Mouse (Mus musculus): Measurements from ENCODE around the gene Lmf1.

Lmf1 gene

GRCm38 (mm10) chr17:25555159-25555558 lies 23.7 kb upstream of the Lmf1 start:
- H3K36me3 ChIP-seq (ENCODE audit: insufficient read depth, low read length): no peaks in the 10 kb centered on the region
- TF ChIP-seq NANOG (IDR thresholded peaks at IDR 0.05; ENCODE audit: borderline replicate concordance, low read length) (no peak), CTCF (conservative IDR thresholded peaks at IDR 0.05; ENCODE audit: low read length) (no peak), POU5F1 (IDR thresholded peaks at IDR 0.05; ENCODE audit: borderline replicate concordance, low read length) (no peak)
- no peak overlapping the region for H3K4me3 ChIP-seq (replicated peaks; ENCODE audit: low read length)
- H3K9me3 ChIP-seq (ENCODE audit: low read length): no peaks in the 10 kb centered on the region
- H3K4me1 ChIP-seq (replicated peaks; ENCODE audit: low read depth, low read length): peaks cover 16% of the 10 kb centered on the region
- H3K27me3 ChIP-seq (ENCODE audit: insufficient read depth, low read length): peaks cover 54% of the 10 kb centered on the region

- peaks cover 61% of the 10 kb centered on the region for H3K27me3 ChIP-seq (ENCODE audit: insufficient read depth, low read length)
Measured at GRCm38 (mm10) chr17:25555666-25556629, 22.9 kb upstream of the Lmf1 start.

GRCm38 (mm10) chr17:25556630-25557354 lies 22.1 kb upstream of the Lmf1 start:
- no peaks in the 10 kb centered on the region for H3K9me3 ChIP-seq (ENCODE audit: low read length)
- H3K4me1 ChIP-seq (replicated peaks; ENCODE audit: low read depth, low read length): peaks cover 27% of the 10 kb centered on the region
- H3K27me3 ChIP-seq (ENCODE audit: insufficient read depth, low read length): peaks cover 62% of the 10 kb centered on the region
- H3K36me3 ChIP-seq (ENCODE audit: insufficient read depth, low read length): no peaks in the 10 kb centered on the region
- TF ChIP-seq POU5F1 (IDR thresholded peaks at IDR 0.05; ENCODE audit: borderline replicate concordance, low read length) (no peak), NANOG (IDR thresholded peaks at IDR 0.05; ENCODE audit: borderline replicate concordance, low read length) (no peak), CTCF (conservative IDR thresholded peaks at IDR 0.05; ENCODE audit: low read length) (no peak)
- peak overlapping the region; percentile 63 for H3K4me3 ChIP-seq (replicated peaks; ENCODE audit: low read length)

More at GRCm38 (mm10) chr17:25555666-25556629, 22.9 kb upstream of the Lmf1 start:
- Histone ChIP-seq H3K4me3 (replicated peaks; ENCODE audit: low read length) (peak overlapping the region; percentile 63), H3K4me1 (replicated peaks; ENCODE audit: low read depth, low read length) (peaks cover 20% of the 10 kb centered on the region), H3K36me3 (ENCODE audit: insufficient read depth, low read length) (no peaks in the 10 kb centered on the region), H3K9me3 (ENCODE audit: low read length) (no peaks in the 10 kb centered on the region)
- no peak for TF ChIP-seq POU5F1 (IDR thresholded peaks at IDR 0.05; ENCODE audit: borderline replicate concordance, low read length)
- no peak for TF ChIP-seq NANOG (IDR thresholded peaks at IDR 0.05; ENCODE audit: borderline replicate concordance, low read length)
- no peak for TF ChIP-seq CTCF (conservative IDR thresholded peaks at IDR 0.05; ENCODE audit: low read length)

- Histone ChIP-seq H3K4me1 (replicated peaks; ENCODE audit: low read depth, low read length) (peaks cover 27% of the 10 kb centered on the region), H3K36me3 (ENCODE audit: insufficient read depth, low read length) (no peaks in the 10 kb centered on the region), H3K9me3 (ENCODE audit: low read length) (no peaks in the 10 kb centered on the region), H3K27me3 (ENCODE audit: insufficient read depth, low read length) (peaks cover 78% of the 10 kb centered on the region), H3K4me3 (replicated peaks; ENCODE audit: low read length) (no peak overlapping the region)
- TF ChIP-seq CTCF (conservative IDR thresholded peaks at IDR 0.05; ENCODE audit: low read length): no peak
Measured at GRCm38 (mm10) chr17:25559634-25560033, 19.3 kb upstream of the Lmf1 start.

GRCm38 (mm10) chr17:25560554-25561222 lies 18.2 kb upstream of the Lmf1 start:
- Histone ChIP-seq H3K4me3 (replicated peaks; ENCODE audit: low read length) (no peak overlapping the region), H3K9me3 (ENCODE audit: low read length) (no peaks in the 10 kb centered on the region), H3K36me3 (ENCODE audit: insufficient read depth, low read length) (no peaks in the 10 kb centered on the region), H3K4me1 (replicated peaks; ENCODE audit: low read depth, low read length) (peaks cover 27% of the 10 kb centered on the region), H3K27me3 (ENCODE audit: insufficient read depth, low read length) (peaks cover 76% of the 10 kb centered on the region)
- TF ChIP-seq CTCF (conservative IDR thresholded peaks at IDR 0.05; ENCODE audit: low read length) (no peak), NANOG (IDR thresholded peaks at IDR 0.05; ENCODE audit: borderline replicate concordance, low read length) (no peak), POU5F1 (IDR thresholded peaks at IDR 0.05; ENCODE audit: borderline replicate concordance, low read length) (no peak)

GRCm38 (mm10) chr17:25561223-25562028 lies 17.5 kb upstream of the Lmf1 start:
- H3K4me1 ChIP-seq (replicated peaks; ENCODE audit: low read depth, low read length): peaks cover 20% of the 10 kb centered on the region
- no peaks in the 10 kb centered on the region for H3K36me3 ChIP-seq (ENCODE audit: insufficient read depth, low read length)
- no peak for TF ChIP-seq CTCF (conservative IDR thresholded peaks at IDR 0.05; ENCODE audit: low read length)
- no peak for TF ChIP-seq NANOG (IDR thresholded peaks at IDR 0.05; ENCODE audit: borderline replicate concordance, low read length)
- no peak for TF ChIP-seq POU5F1 (IDR thresholded peaks at IDR 0.05; ENCODE audit: borderline replicate concordance, low read length)
- H3K4me3 ChIP-seq (replicated peaks; ENCODE audit: low read length): no peak overlapping the region
- no peaks in the 10 kb centered on the region for H3K9me3 ChIP-seq (ENCODE audit: low read length)
- peaks cover 73% of the 10 kb centered on the region for H3K27me3 ChIP-seq (ENCODE audit: insufficient read depth, low read length)

GRCm38 (mm10) chr17:25564481-25564880 lies 14.4 kb upstream of the Lmf1 start:
- H3K4me3 ChIP-seq (replicated peaks; ENCODE audit: low read length): no peak overlapping the region
- TF ChIP-seq POU5F1 (IDR thresholded peaks at IDR 0.05; ENCODE audit: borderline replicate concordance, low read length): no peak
- no peak for TF ChIP-seq NANOG (IDR thresholded peaks at IDR 0.05; ENCODE audit: borderline replicate concordance, low read length)
- no peak for TF ChIP-seq CTCF (conservative IDR thresholded peaks at IDR 0.05; ENCODE audit: low read length)
- H3K9me3 ChIP-seq (ENCODE audit: low read length): no peaks in the 10 kb centered on the region
- H3K27me3 ChIP-seq (ENCODE audit: insufficient read depth, low read length): peaks cover 76% of the 10 kb centered on the region
- no peaks in the 10 kb centered on the region for H3K36me3 ChIP-seq (ENCODE audit: insufficient read depth, low read length)
- H3K4me1 ChIP-seq (replicated peaks; ENCODE audit: low read depth, low read length): peaks cover 30% of the 10 kb centered on the region

Data from E14TG2a.4 (cell line).